Mouse (Mus musculus) heart, embryonic 11.5 days (tissue): ENCODE results near the gene Tln2. TPM values are rescaled to one million over a fixed set of nuclear protein-coding genes. Genes with fewer than 3 reads are reported as not detected.

Experiments used
- ATAC-seq: fragments of 200-750 bp; cut with Nextera tagmentation; replicated peaks from 2 replicates; pipeline ENCODE4 v1.8.0; 2017; ENCODE audit warnings: moderate library complexity; ENCODE audit not compliant: insufficient number of reproducible peaks, low FRiP score, low TSS enrichment
- H3K27ac ChIP-seq: fragments of 300-500 bp; sonication (generic); 2 replicates; pipeline ENCODE4 v1.5.1; 2014; ENCODE audit warnings: mild to moderate bottlenecking, low read depth, low read length
- H3K27me3 ChIP-seq: fragments of 300-500 bp; sonication (generic); 2 replicates; pipeline ENCODE4 v1.6.1; 2014; ENCODE audit warnings: mild to moderate bottlenecking, low read length, mixed read lengths; ENCODE audit not compliant: control insufficient read depth, insufficient read depth
- H3K36me3 ChIP-seq: fragments of 300-500 bp; sonication (generic); 2 replicates; pipeline ENCODE4 v1.6.1; 2014; ENCODE audit warnings: mild to moderate bottlenecking, low read length, moderate library complexity, mixed read lengths; ENCODE audit not compliant: control insufficient read depth, insufficient read depth
- H3K4me1 ChIP-seq: fragments of 300-500 bp; sonication (generic); 2 replicates; pipeline ENCODE4 v1.6.1; 2014; ENCODE audit warnings: low read length; ENCODE audit not compliant: control insufficient read depth, insufficient read depth
- H3K4me2 ChIP-seq: fragments of 300-500 bp; sonication (generic); 2 replicates; pipeline ENCODE4 v1.6.1; 2014; ENCODE audit warnings: mild to moderate bottlenecking, moderate library complexity
- H3K4me3 ChIP-seq: fragments of 300-500 bp; sonication (generic); 2 replicates; pipeline ENCODE4 v1.5.1; 2014; ENCODE audit warnings: low read depth, low read length
- H3K9ac ChIP-seq: fragments of 300-500 bp; sonication (generic); 2 replicates; pipeline ENCODE4 v1.6.1; 2014; ENCODE audit warnings: mild to moderate bottlenecking, low read depth, low read length, moderate library complexity
- H3K9me3 ChIP-seq: fragments of 300-500 bp; sonication (generic); replicated peaks from 2 replicates; pipeline ENCODE4 v1.6.1; 2016; ENCODE audit warnings: low read length; ENCODE audit not compliant: control insufficient read depth
- WGBS: fragments of 180-500 bp; shearing (Covaris S2); extraction: QIAGEN DNeasy Blood & Tissue Kit; methylation state at CpG from one replicate; pipeline ENCODE4 v1.1.7; 2014; ENCODE audit not compliant: insufficient replicate concordance; 5-methylcytosine and 5-hydroxymethylcytosine counted together
- polyA plus RNA-seq: library from polyadenylated mRNA; unstranded; fragments of >200 nt; fragmentation: Nextera tagmentation; extraction: Ambion mirVana; gene quantifications from 2 replicates; pipeline ENCODE4 v1.2.1, GENCODE M21; 2014

Tln2 gene
- polyA plus RNA-seq, 1 experiment from 2014 or later, result 43.8 TPM

DNA sequence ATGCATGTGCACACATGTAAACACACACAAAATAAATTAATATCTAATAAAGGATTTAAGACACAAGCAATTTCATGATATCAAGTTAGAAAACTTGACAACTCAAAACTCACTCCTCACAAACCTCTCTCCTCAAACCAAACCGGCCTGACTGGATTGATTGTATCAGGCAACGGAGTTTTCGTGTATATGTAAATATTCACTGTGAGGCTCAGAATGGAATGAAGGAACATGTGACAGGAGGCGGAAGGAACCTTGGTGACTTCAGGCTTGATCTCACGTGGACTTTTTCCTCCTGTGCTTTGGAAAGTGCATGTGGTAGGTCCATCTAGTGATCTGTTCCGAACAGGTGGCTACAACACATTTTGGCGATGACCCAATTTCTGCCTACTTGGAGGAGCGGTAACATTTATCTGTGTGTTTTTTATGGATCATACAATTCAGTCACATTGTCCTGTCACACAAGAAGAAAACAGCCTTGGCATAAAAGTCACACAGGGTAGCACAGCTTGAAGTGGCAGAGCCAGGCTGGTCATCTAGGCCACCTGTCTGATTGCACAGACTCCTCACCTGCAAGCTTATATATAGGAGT is 54.7 kb downstream of the Tln2 start:
- Histone ChIP-seq H3K27me3 (no peaks in the 10 kb centered on the region), H3K4me1 (peaks cover 6% of the 10 kb centered on the region), H3K9me3 (no peaks in the 10 kb centered on the region), H3K4me2 (no peak overlapping the region), H3K27ac (no peak overlapping the region), H3K4me3 (no peak overlapping the region), H3K9ac (no peak overlapping the region), H3K36me3 (no peaks in the 10 kb centered on the region)
- ATAC-seq, result no peak
- 86% methylated on average over 8 of the region's 8 CpGs for WGBS

DNA sequence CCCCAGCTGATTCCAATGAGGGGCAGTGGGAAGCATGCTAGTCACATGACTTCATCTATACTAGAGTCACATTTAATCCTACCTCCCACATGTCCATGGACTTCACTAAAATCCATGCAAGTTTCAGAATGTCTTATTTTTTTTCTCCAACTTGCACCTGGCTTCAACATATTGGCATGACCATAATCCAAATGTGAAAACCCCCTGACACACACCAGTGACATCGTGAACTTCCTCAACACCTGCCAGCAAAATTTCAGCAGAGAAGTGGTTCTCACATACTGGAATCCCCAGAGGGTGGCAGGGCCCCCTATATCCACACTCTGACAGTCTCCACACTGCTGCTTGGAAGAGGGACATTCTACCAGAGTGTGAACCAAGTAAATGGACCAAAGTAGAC is 57.7 kb downstream of the Tln2 start:
- peaks cover 2% of the 10 kb centered on the region; the same call in 1 of the 2 replicates for H3K4me1 ChIP-seq
- no peaks in the 10 kb centered on the region for H3K9me3 ChIP-seq
- H3K27ac ChIP-seq, result no peak overlapping the region
- 64% methylated on average over 1 of the region's 1 CpGs for WGBS
- no peaks in the 10 kb centered on the region for H3K36me3 ChIP-seq
- no peak overlapping the region for H3K4me3 ChIP-seq
- H3K27me3 ChIP-seq, result no peaks in the 10 kb centered on the region
- H3K4me2 ChIP-seq, result no peak overlapping the region
- no peak overlapping the region for H3K9ac ChIP-seq
- ATAC-seq, result no peak

DNA sequence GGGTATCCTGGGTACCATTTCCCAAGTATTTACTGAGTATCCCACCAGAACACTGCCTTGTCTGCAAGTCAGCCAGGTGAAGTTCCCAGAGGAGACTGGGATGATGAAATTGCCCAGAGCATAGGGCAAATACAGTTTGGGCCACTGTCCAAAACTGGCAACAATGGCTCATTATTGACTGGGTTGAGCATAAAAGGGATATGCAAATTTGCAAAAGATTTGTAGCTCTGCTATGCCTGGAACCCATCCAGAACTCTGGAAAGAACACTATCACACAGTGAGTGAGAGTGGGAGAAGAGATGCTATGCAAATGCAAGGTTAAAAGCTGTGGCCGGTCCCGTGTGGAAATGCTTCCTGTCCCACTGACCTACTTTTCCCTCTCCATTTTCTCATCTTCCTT is 63.1 kb downstream of the Tln2 start:
- no peaks in the 10 kb centered on the region for H3K9me3 ChIP-seq
- H3K4me3 ChIP-seq, result no peak overlapping the region
- no peak overlapping the region for H3K9ac ChIP-seq
- H3K27ac ChIP-seq, result no peak overlapping the region
- WGBS, result 69% methylated on average over 2 of the region's 2 CpGs
- H3K36me3 ChIP-seq, result no peaks in the 10 kb centered on the region
- peaks cover 10% of the 10 kb centered on the region; the same call in 1 of the 2 replicates for H3K4me1 ChIP-seq
- H3K27me3 ChIP-seq, result no peaks in the 10 kb centered on the region
- ATAC-seq, result no peak
- H3K4me2 ChIP-seq, result no peak overlapping the region

GRCm38 (mm10) chr9:67495350-67495749 is 64.2 kb downstream of the Tln2 start:
- Histone ChIP-seq H3K4me3 (no peak overlapping the region), H3K9me3 (no peaks in the 10 kb centered on the region), H3K4me1 (peaks cover 10% of the 10 kb centered on the region; the same call in 1 of the 2 replicates), H3K27me3 (no peaks in the 10 kb centered on the region), H3K4me2 (no peak overlapping the region), H3K27ac (0 out of 2 replicates have a peak overlapping the region, but pooled peaks have one; percentile 16), H3K9ac (no peak overlapping the region), H3K36me3 (no peaks in the 10 kb centered on the region)
- 23% methylated on average over 3 of the region's 3 CpGs for WGBS
- no peak; the same call in 1 of the 2 replicates for ATAC-seq

- ATAC-seq, result no peak
- Histone ChIP-seq H3K4me3 (no peak overlapping the region), H3K9me3 (no peaks in the 10 kb centered on the region), H3K36me3 (no peaks in the 10 kb centered on the region), H3K4me1 (peaks cover 10% of the 10 kb centered on the region; the same call in 1 of the 2 replicates), H3K4me2 (no peak overlapping the region), H3K27me3 (no peaks in the 10 kb centered on the region), H3K27ac (no peak overlapping the region), H3K9ac (no peak overlapping the region)
- WGBS, result 85% methylated on average over 8 of the region's 8 CpGs
Observed at GRCm38 (mm10) chr9:67493876-67494552, 65.5 kb downstream of the Tln2 start.

DNA sequence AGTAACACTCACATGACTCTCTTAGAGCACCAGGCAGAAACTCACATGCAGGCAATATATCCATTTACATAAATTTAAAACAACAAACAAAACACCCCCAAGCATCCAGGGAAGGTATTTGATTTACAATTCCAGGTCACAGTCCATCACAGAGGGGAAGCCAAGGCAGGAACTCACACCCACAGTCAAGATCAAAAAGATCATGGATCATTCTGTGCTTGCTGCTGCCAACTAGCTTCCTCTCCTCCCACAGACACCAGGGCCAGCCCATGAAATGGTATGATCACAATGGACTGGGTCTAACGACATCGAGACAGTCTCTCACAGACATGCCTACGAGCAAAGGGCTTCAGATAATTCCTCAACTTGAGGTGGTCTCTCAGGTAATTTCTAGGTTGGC is 70.1 kb downstream of the Tln2 start:
- no peaks in the 10 kb centered on the region; the same call in 1 of the 2 replicates for H3K27me3 ChIP-seq
- no peak overlapping the region for H3K27ac ChIP-seq
- peaks cover 10% of the 10 kb centered on the region; the same call in 1 of the 2 replicates for H3K4me1 ChIP-seq
- no peak for ATAC-seq
- H3K9ac ChIP-seq, result no peak overlapping the region
- 74% methylated on average over 3 of the region's 3 CpGs for WGBS
- H3K36me3 ChIP-seq, result no peaks in the 10 kb centered on the region
- H3K4me3 ChIP-seq, result no peak overlapping the region
- no peak overlapping the region for H3K4me2 ChIP-seq
- no peaks in the 10 kb centered on the region for H3K9me3 ChIP-seq

GRCm38 (mm10) chr9:67486621-67487020 is 72.9 kb downstream of the Tln2 start:
- Histone ChIP-seq H3K27ac (no peak overlapping the region), H3K4me2 (no peak overlapping the region), H3K4me3 (no peak overlapping the region), H3K27me3 (no peaks in the 10 kb centered on the region; the same call in 1 of the 2 replicates), H3K36me3 (no peaks in the 10 kb centered on the region), H3K9me3 (no peaks in the 10 kb centered on the region), H3K9ac (no peak overlapping the region), H3K4me1 (peaks cover 23% of the 10 kb centered on the region)
- 67% methylated on average over 5 of the region's 5 CpGs for WGBS
- no peak for ATAC-seq

DNA sequence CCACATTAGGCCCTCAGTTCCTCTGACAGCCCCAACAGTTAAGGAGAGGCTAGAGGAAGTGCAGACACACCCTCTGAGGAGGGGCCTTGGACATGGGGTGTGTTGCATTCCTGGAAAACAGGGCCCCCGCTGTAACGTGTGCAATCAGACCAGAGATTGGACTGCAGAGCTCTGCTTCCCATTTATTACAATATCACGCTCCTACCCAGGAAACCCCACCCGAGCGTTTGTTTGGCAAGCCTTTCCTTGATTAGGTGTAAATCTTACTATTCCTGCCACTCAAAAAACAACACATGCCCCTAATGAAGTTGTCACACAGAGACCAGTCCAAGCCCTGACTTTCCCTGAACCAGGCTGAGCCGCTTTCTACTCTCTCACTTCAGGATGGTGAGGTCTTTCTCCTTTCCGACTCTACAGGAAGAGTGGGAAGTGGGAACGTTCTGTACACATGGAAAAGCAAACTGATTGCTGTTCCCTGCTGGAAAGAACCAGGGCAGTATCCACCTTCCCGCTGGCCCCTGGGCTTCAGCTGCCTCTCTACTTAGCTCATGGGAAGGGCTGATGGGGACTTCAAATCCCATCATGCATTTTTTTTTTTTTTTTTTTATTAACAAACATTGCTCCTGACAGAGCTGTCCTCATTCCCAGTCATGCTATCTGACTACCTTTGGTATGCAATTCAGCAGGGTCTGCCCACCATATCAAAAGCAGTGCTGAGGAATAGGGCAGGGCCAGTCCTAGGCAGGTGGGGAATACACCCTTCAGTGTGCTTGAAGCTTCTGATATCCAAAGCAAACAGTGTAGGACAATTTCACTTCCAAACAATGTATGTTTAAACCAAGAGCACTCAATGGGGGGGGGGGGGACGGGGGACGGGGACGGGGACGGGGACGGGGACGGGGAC is 74.1 kb downstream of the Tln2 start:
- H3K27ac ChIP-seq, result no peak overlapping the region

More for the DNA sequence above, 74.1 kb downstream of the Tln2 start:
- Histone ChIP-seq H3K4me1 (peaks cover 27% of the 10 kb centered on the region), H3K27me3 (peaks cover 7% of the 10 kb centered on the region; the same call in 1 of the 2 replicates), H3K4me2 (peak overlapping the region; percentile 14; the same call in 1 of the 2 replicates), H3K4me3 (no peak overlapping the region), H3K9ac (no peak overlapping the region), H3K9me3 (no peaks in the 10 kb centered on the region), H3K36me3 (no peaks in the 10 kb centered on the region)
- WGBS, result 59% methylated on average over 15 of the region's 15 CpGs
- no peak for ATAC-seq
